Mouse (Mus musculus) urinary bladder, postnatal 36 days (tissue): ENCODE data around the gene Olfr681.
"Not testable (repeated sequence)": the region's sequence is repeated elsewhere in the genome, so short reads cannot be mapped to it uniquely, and the experiment has no call there.

Experiments
- DNase-seq, 2 experiments: peaks; one replicate each; pipeline ENCODE4 v3.0.0; 2022; ENCODE audit warnings: low spot score in 2 of 2, mixed read lengths in 1 of 2

The Olfr681 gene

GRCm38 (mm10) chr7:105116536-105116935, at the start of gene Olfr681:
Gene Olfr681 (plus strand): TSS chr7:105116836.
- DNase-seq = no peak

GRCm38 (mm10) chr7:105080905-105081304, 35.7 kb upstream of the Olfr681 start, which contains the start of gene Olfr679:
Gene Olfr679 (plus strand): TSS chr7:105081205.
- no peak for DNase-seq

GRCm38 (mm10) chr7:105092717-105093116, 23.9 kb upstream of the Olfr681 start, which contains the start of gene Olfr680-ps1:
Gene Olfr680-ps1 (minus strand): TSS chr7:105092817.
- not testable (repeated sequence) for DNase-seq

GRCm38 (mm10) chr7:105141275-105141674, 24.6 kb downstream of the Olfr681 start:
- DNase-seq = no peak

- no peak for DNase-seq
These were observed 30.3 kb downstream of the Olfr681 start, which contains the start of gene Olfr683 for GRCm38 (mm10) chr7:105146912-105147311. Gene Olfr683 (minus strand): TSS chr7:105147012.

GRCm38 (mm10) chr7:105163553-105163952, 46.9 kb downstream of the Olfr681 start, which contains the start of gene Olfr684:
Gene Olfr684 (minus strand): TSS chr7:105163653.
- no peak for DNase-seq

- no peak for DNase-seq
These were observed 54.1 kb downstream of the Olfr681 start for GRCm38 (mm10) chr7:105170773-105171172.
